Mouse (Mus musculus) fibroblast of lung, adult 2 months (primary cell): ENCODE measurements around the gene Mrto4.
A peak's percentile ranks its signal among the peaks of the same experiment; 100 is the strongest.

Experiments used
- DNase-seq: peaks from one replicate; pipeline ENCODE4 v3.0.0-alpha.2; 2011; ENCODE audit warnings: low read depth

Gene Mrto4

GRCm38 (mm10) chr4:139340835-139341234 lies 11.5 kb downstream of the Mrto4 start:
- no peak for DNase-seq

- DNase-seq = no peak
These were observed 14.2 kb downstream of the Mrto4 start for GRCm38 (mm10) chr4:139338145-139338544.

- DNase-seq = peak; percentile 50
These were observed 15.4 kb downstream of the Mrto4 start for GRCm38 (mm10) chr4:139336822-139337483.

- no peak for DNase-seq
These were observed 16.9 kb downstream of the Mrto4 start for GRCm38 (mm10) chr4:139335507-139335906.

GRCm38 (mm10) chr4:139334631-139335295 lies 17.6 kb downstream of the Mrto4 start:
- DNase-seq = no peak

GRCm38 (mm10) chr4:139330605-139331004 lies 21.8 kb downstream of the Mrto4 start:
- peak; percentile 56 for DNase-seq

- no peak for DNase-seq
These were observed 32.6 kb downstream of the Mrto4 start for GRCm38 (mm10) chr4:139319740-139320139.

- DNase-seq = no peak
These were observed 33.9 kb downstream of the Mrto4 start for GRCm38 (mm10) chr4:139318449-139318848.

- no peak for DNase-seq
These were observed 39.7 kb downstream of the Mrto4 start for GRCm38 (mm10) chr4:139312632-139313031.

GRCm38 (mm10) chr4:139311707-139312106 lies 40.7 kb downstream of the Mrto4 start:
- no peak for DNase-seq

- no peak for DNase-seq
These were observed 41.3 kb downstream of the Mrto4 start for GRCm38 (mm10) chr4:139310899-139311701.

GRCm38 (mm10) chr4:139310171-139310898 lies 42.0 kb downstream of the Mrto4 start, which contains the start of the genes Pqlc2 and Akr7a5:
Gene Pqlc2 (minus strand): TSS chr4:139310708.
Gene Akr7a5 (plus strand): TSS chr4:139310744.
- peak; percentile 79 for DNase-seq

- no peak for DNase-seq
These were observed 42.7 kb downstream of the Mrto4 start for GRCm38 (mm10) chr4:139309651-139310050.

GRCm38 (mm10) chr4:139307916-139308315 lies 44.5 kb downstream of the Mrto4 start:
- DNase-seq = no peak

- DNase-seq = no peak
These were observed 46.9 kb downstream of the Mrto4 start for GRCm38 (mm10) chr4:139305521-139305920.

- no peak for DNase-seq
These were observed 50.1 kb downstream of the Mrto4 start for GRCm38 (mm10) chr4:139302241-139302640.

- no peak for DNase-seq
These were observed 50.6 kb downstream of the Mrto4 start for GRCm38 (mm10) chr4:139301780-139302179.

GRCm38 (mm10) chr4:139298671-139299366 lies 53.6 kb downstream of the Mrto4 start:
- DNase-seq = no peak

- DNase-seq = no peak
These were observed 54.8 kb downstream of the Mrto4 start for GRCm38 (mm10) chr4:139297566-139297965.
